Mouse (Mus musculus): ENCODE measurements around the gene Enah.

GRCm38 (mm10) chr1:181896991-181897390 is 122.8 kb downstream of the Enah start:
- no peak for TF ChIP-seq POLR2A (IDR thresholded peaks at IDR 0.05; ENCODE audit: extremely low read depth, insufficient read depth, low read length)
- TF ChIP-seq CTCF (IDR thresholded peaks at IDR 0.05; ENCODE audit: low read depth, low read length): no peak
